Mouse (Mus musculus): ENCODE results near the gene Nipal3. TPM values are rescaled to one million over a fixed set of nuclear protein-coding genes. Genes with fewer than 3 reads are reported as not detected.

Nipal3 gene
- polyA plus RNA-seq, 1 experiment from 2014 or later, result 1.8 TPM

DNA sequence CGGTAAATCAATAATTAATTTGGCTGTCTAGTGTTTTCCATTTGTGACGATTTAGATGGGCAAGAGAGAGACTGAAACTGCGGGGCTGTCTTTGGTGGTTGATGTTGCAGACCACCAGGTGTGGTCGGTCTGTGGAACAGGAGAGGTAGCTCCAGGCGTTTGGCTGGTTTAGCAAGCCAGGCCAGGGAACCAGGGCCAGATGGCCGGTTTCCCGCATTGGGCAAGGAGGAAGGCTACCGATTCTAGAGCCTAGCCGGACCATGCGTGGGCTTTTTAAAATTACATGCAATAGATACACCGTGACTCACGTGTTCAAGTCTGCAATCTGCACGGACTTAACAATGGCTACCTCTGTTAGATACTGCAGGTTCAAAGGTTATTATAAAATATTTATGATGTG, 73.9 kb downstream of the Nipal3 start:
- H3K36me3 ChIP-seq, result peaks cover 51% of the 10 kb centered on the region
- no peaks in the 10 kb centered on the region for H3K9me3 ChIP-seq
- no peaks in the 10 kb centered on the region for H3K27me3 ChIP-seq (ENCODE audit: insufficient read depth, poor library complexity, severe bottlenecking)
- no peak overlapping the region for H3K27ac ChIP-seq
- no peak overlapping the region for H3K4me3 ChIP-seq
- no peaks in the 10 kb centered on the region for H3K4me1 ChIP-seq (replicated peaks)
- no peak for DNase-seq (ENCODE audit: low spot score)
- WGBS, result 93% methylated on average over 13 of the region's 13 CpGs

DNA sequence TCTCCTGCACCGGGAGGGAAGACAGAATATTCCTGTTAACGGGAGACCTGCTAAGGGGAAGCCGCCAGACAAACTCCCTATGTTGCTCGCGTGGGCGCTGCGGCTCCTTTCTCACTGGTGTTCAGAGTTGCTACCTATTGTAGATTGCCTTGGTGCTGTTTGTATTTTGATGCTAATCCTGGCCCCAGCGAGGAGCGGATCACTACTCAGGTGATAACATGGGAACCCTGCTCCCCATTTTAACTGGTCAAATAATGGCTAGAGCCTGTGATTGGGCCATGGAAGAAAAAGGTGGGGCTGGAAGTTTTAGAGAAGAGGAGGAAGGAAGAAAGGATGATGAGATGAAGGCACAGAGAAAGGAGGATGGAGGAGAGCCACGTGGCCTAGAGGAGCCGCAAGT, 74.4 kb downstream of the Nipal3 start:
- Histone ChIP-seq H3K4me1 (replicated peaks) (no peaks in the 10 kb centered on the region), H3K36me3 (peaks cover 54% of the 10 kb centered on the region), H3K9me3 (no peaks in the 10 kb centered on the region), H3K27ac (no peak overlapping the region), H3K27me3 (ENCODE audit: insufficient read depth, poor library complexity, severe bottlenecking) (no peaks in the 10 kb centered on the region), H3K4me3 (no peak overlapping the region)
- DNase-seq (ENCODE audit: low spot score), result no peak
- WGBS, result 82% methylated on average over 11 of the region's 11 CpGs

- no peaks in the 10 kb centered on the region for H3K4me1 ChIP-seq (replicated peaks)
- 87% methylated on average over 21 of the region's 21 CpGs for WGBS
These were observed 74.8 kb downstream of the Nipal3 start for GRCm38 (mm10) chr4:135419996-135420395.

DNA sequence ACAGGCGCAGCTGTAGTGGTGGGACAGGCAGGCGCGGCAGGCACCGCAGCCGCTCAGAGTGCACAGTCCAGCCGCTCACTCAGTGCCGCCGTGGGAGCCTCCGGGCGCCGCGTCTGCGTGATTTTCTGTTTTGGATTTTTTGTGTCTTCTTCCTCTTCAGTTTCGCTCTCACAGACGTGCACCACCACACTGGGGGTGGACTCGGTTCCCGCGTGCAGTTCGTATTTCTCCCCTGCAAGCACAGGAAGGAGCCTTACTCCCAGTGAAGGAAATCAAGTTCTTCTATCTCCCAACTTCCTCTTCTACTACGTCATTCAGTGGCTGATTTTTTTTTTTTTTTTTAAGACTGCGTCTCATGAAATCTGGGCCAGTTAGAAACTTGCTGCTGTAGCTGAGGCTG, 78.5 kb downstream of the Nipal3 start:
- no peaks in the 10 kb centered on the region for H3K4me1 ChIP-seq (replicated peaks)
- WGBS, result 93% methylated on average over 21 of the region's 21 CpGs
- H3K36me3 ChIP-seq, result peaks cover 40% of the 10 kb centered on the region
- H3K27ac ChIP-seq, result no peak overlapping the region
- H3K9me3 ChIP-seq, result no peaks in the 10 kb centered on the region
- no peak overlapping the region for H3K4me3 ChIP-seq
- no peak for DNase-seq (ENCODE audit: low spot score)
- H3K27me3 ChIP-seq (ENCODE audit: insufficient read depth, poor library complexity, severe bottlenecking), result no peaks in the 10 kb centered on the region

More at GRCm38 (mm10) chr4:135419996-135420395, 74.8 kb downstream of the Nipal3 start:
- no peaks in the 10 kb centered on the region for H3K27me3 ChIP-seq (ENCODE audit: insufficient read depth, poor library complexity, severe bottlenecking)
- no peaks in the 10 kb centered on the region for H3K9me3 ChIP-seq
- no peak overlapping the region for H3K27ac ChIP-seq
- peaks cover 54% of the 10 kb centered on the region for H3K36me3 ChIP-seq
- DNase-seq (ENCODE audit: low spot score), result no peak
- no peak overlapping the region for H3K4me3 ChIP-seq

- no peak overlapping the region for H3K27ac ChIP-seq
- H3K4me1 ChIP-seq (replicated peaks), result no peaks in the 10 kb centered on the region
- no peak for DNase-seq (ENCODE audit: low spot score)
- WGBS, result 79% methylated on average over 8 of the region's 8 CpGs
- peaks cover 22% of the 10 kb centered on the region for H3K36me3 ChIP-seq
- H3K27me3 ChIP-seq (ENCODE audit: insufficient read depth, poor library complexity, severe bottlenecking), result no peaks in the 10 kb centered on the region
- no peak overlapping the region for H3K4me3 ChIP-seq
- no peaks in the 10 kb centered on the region for H3K9me3 ChIP-seq
These were observed 81.3 kb downstream of the Nipal3 start for GRCm38 (mm10) chr4:135413491-135413890.

- Histone ChIP-seq H3K9me3 (no peaks in the 10 kb centered on the region), H3K27ac (no peak overlapping the region), H3K4me3 (no peak overlapping the region), H3K36me3 (peaks cover 13% of the 10 kb centered on the region), H3K27me3 (ENCODE audit: insufficient read depth, poor library complexity, severe bottlenecking) (no peaks in the 10 kb centered on the region), H3K4me1 (replicated peaks) (no peaks in the 10 kb centered on the region)
- DNase-seq (ENCODE audit: low spot score), result peak; percentile 46
- 39% methylated on average over 4 of the region's 4 CpGs for WGBS
These were observed 83.2 kb downstream of the Nipal3 start for GRCm38 (mm10) chr4:135411633-135412032.

- 72% methylated on average over 5 of the region's 5 CpGs for WGBS
- H3K27me3 ChIP-seq (ENCODE audit: insufficient read depth, poor library complexity, severe bottlenecking), result no peaks in the 10 kb centered on the region
These were observed 88.7 kb downstream of the Nipal3 start for GRCm38 (mm10) chr4:135406180-135406579.

DNA sequence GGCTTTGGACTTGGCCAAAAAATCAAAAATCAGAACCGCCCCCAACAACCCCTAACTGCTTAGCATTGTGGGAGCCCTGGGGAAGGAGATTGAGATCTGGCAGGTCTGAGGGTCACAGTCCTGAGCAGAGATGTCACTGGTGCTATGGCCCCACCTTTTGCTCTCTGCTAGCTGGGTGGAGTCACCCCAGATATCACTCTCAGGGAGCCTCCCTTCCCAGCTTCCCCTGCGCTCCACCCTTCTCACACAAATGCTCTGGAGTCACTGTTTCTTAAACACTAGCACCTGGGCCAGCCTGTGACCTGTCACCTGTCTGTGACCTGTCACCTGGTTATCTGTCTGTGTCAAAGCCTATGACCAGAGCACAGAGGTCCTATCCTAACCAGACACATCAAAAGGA, 89.9 kb downstream of the Nipal3 start:
- H3K4me1 ChIP-seq (replicated peaks), result no peaks in the 10 kb centered on the region
- no peaks in the 10 kb centered on the region for H3K9me3 ChIP-seq
- H3K27me3 ChIP-seq (ENCODE audit: insufficient read depth, poor library complexity, severe bottlenecking), result peaks cover 7% of the 10 kb centered on the region; the same call in 1 of the 2 replicates
- H3K36me3 ChIP-seq, result no peaks in the 10 kb centered on the region
- 81% methylated on average over 2 of the region's 2 CpGs for WGBS
- no peak for DNase-seq (ENCODE audit: low spot score)
- H3K4me3 ChIP-seq, result no peak overlapping the region
- H3K27ac ChIP-seq, result no peak overlapping the region

More at GRCm38 (mm10) chr4:135406180-135406579, 88.7 kb downstream of the Nipal3 start:
- H3K27ac ChIP-seq, result no peak overlapping the region
- no peaks in the 10 kb centered on the region for H3K36me3 ChIP-seq
- H3K4me1 ChIP-seq (replicated peaks), result no peaks in the 10 kb centered on the region
- no peak overlapping the region for H3K4me3 ChIP-seq
- H3K9me3 ChIP-seq, result no peaks in the 10 kb centered on the region
- DNase-seq (ENCODE audit: low spot score), result no peak

DNA sequence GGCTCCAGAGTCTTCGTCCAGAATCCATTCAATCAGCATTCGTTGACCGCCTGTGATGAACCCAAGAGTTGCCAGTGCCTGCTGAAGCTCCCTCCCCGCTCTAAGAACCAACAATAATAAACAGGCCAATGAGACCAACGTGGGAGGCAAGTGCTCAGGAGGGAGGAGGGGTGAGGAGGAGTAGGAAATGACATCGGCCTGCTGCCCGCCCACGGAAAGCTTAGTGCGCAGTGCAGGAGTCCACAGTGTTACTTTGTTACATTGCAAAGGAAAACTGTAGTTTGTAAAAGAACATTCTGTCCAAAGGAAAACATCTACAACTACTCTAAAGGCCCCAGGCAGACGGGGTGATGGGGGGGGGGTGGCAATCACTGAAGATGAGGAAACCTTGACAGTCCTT, 90.8 kb downstream of the Nipal3 start:
- H3K27me3 ChIP-seq (ENCODE audit: insufficient read depth, poor library complexity, severe bottlenecking), result peaks cover 15% of the 10 kb centered on the region
- no peak overlapping the region for H3K4me3 ChIP-seq
- no peaks in the 10 kb centered on the region for H3K9me3 ChIP-seq
- 73% methylated on average over 10 of the region's 10 CpGs for WGBS
- H3K4me1 ChIP-seq (replicated peaks), result no peaks in the 10 kb centered on the region
- DNase-seq (ENCODE audit: low spot score), result no peak
- no peaks in the 10 kb centered on the region for H3K36me3 ChIP-seq
- H3K27ac ChIP-seq, result no peak overlapping the region

- no peak overlapping the region for H3K4me3 ChIP-seq
- H3K36me3 ChIP-seq, result no peaks in the 10 kb centered on the region
- peaks cover 15% of the 10 kb centered on the region for H3K4me1 ChIP-seq (replicated peaks)
- H3K27ac ChIP-seq, result no peak overlapping the region
- no peak for DNase-seq (ENCODE audit: low spot score)
- no peaks in the 10 kb centered on the region for H3K9me3 ChIP-seq
- 35% methylated on average over 7 of the region's 7 CpGs for WGBS
- peaks cover 36% of the 10 kb centered on the region for H3K27me3 ChIP-seq (ENCODE audit: insufficient read depth, poor library complexity, severe bottlenecking)
These were observed 93.0 kb downstream of the Nipal3 start for GRCm38 (mm10) chr4:135401881-135402280.

- no peak for DNase-seq (ENCODE audit: low spot score)
- H3K36me3 ChIP-seq, result no peaks in the 10 kb centered on the region
- H3K27me3 ChIP-seq (ENCODE audit: insufficient read depth, poor library complexity, severe bottlenecking), result peaks cover 60% of the 10 kb centered on the region
- H3K4me1 ChIP-seq (replicated peaks), result peaks cover 15% of the 10 kb centered on the region
- WGBS, result under 1% methylated on average over 29 of the region's 29 CpGs
- peak within 1 kb of the TSS; percentile 40; the same call in 1 of the 2 replicates for H3K27ac ChIP-seq
- peak within 1 kb of the TSS; percentile 56 for H3K4me3 ChIP-seq
- H3K9me3 ChIP-seq, result no peaks in the 10 kb centered on the region
These were observed 96.8 kb downstream of the Nipal3 start, which contains the start of gene Ncmap for GRCm38 (mm10) chr4:135397991-135398390. Ncmap (minus strand) TSS chr4:135398227.

DNA sequence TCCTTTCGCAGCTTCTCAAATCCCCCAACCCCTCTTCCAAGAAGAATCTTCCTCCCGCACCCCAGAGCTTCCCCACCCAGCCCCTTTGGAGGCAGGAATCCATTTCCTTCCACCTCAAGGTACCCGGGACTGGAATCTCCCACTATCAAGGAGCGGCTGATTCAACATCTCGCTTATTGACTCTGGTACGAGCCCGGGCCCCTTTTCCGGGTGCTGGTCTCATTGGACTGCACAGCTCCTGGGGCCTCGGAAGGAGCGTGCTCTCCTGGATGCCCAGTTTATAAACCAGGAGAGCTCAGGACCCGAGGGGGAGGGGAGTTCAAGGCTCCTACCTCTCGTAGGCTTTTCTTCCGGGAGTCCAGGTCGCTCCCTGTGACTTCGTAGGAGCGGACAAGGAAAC, 97.3 kb downstream of the Nipal3 start:
- no peaks in the 10 kb centered on the region for H3K9me3 ChIP-seq
- peaks cover 60% of the 10 kb centered on the region for H3K27me3 ChIP-seq (ENCODE audit: insufficient read depth, poor library complexity, severe bottlenecking)
- H3K4me1 ChIP-seq (replicated peaks), result peaks cover 15% of the 10 kb centered on the region
- H3K4me3 ChIP-seq, result peak overlapping the region; percentile 56
- 4% methylated on average over 16 of the region's 16 CpGs for WGBS
- H3K27ac ChIP-seq, result 0 out of 2 replicates have a peak overlapping the region, but pooled peaks have one; percentile 40
- no peaks in the 10 kb centered on the region for H3K36me3 ChIP-seq
- DNase-seq (ENCODE audit: low spot score), result peak; percentile 31

GRCm38 (mm10) chr4:135396303-135396702, 98.5 kb downstream of the Nipal3 start:
- Histone ChIP-seq H3K9me3 (no peaks in the 10 kb centered on the region), H3K36me3 (no peaks in the 10 kb centered on the region), H3K27me3 (ENCODE audit: insufficient read depth, poor library complexity, severe bottlenecking) (peaks cover 60% of the 10 kb centered on the region), H3K4me1 (replicated peaks) (peaks cover 15% of the 10 kb centered on the region), H3K4me3 (no peak overlapping the region), H3K27ac (no peak overlapping the region)
- no peak for DNase-seq (ENCODE audit: low spot score)
- WGBS, result 84% methylated on average over 5 of the region's 5 CpGs

Data from hindbrain, embryonic 10.5 days (tissue).